Mouse (Mus musculus) mouse embryonic stem cell (cell line): Measurements from ENCODE around the gene Man2a1.
"Not testable (repeated sequence)": the region's sequence is repeated elsewhere in the genome, so short reads cannot be mapped to it uniquely, and the experiment has no call there.

Source experiments
- in situ Hi-C, 2 experiments: fragments of 300-500 bp; cut with MboI; formaldehyde crosslinking; loops; 1 replicate in 1 of 2; 3 replicates in 1 of 2; pipeline ENCODE4 v1.14.3; 2019 to 2020; ENCODE audit warnings: low sequenced_read_pairs in 2 of 2, low pct_unique_long_range_greater_than_20kb in 1 of 2, mixed read lengths in 1 of 2; ENCODE audit not compliant: unreplicated experiment in 1 of 2

Man2a1 gene

DNA sequence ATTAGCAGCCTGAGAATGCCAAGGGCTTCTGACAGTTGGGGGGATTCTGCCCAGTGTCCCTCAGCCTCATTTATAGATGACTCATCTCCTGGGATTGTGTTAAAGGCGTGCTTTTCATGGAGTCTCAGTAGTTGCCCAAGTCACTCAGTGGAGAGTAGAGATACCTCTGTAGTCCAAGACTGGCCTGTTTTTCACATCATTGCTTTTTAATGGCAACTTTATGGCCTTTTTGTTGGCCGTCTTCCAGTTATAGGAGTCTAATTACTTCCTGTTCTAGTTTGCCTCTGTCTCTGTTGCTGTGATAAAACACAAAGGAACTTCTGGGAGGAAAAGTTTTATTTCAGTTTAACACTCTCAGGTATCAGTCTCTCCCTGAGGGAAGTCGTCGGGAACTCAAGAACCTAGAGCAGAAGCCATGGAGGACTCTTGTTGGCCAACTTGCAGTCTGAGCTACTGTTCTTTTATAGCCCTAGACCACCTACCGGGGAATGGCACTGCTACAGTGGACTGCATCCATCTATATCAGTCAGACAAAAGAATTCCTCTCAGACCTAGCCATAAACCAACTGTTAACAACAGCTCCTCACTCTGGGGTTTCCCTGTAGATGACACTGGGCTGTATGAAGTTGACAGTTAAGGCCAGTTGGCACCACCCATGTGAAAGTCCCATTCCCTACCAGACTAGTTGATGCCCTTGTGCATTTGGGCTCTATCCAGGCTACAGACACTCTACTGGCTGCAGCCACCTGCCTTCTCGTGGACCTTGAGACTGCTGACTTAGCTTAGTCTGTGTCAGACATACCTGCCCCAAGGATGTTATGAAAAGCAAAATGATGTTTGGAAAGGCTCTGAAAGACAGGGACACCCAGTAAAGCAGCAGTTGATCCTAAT is 142.4 kb downstream of the Man2a1 start:
- in situ Hi-C loops = no loop called here

- in situ Hi-C loops = no loop called here
Measured at GRCm38 (mm10) chr17:64743606-64744300, 143.2 kb downstream of the Man2a1 start.

GRCm38 (mm10) chr17:64746637-64747225 is 146.2 kb downstream of the Man2a1 start:
- in situ Hi-C loops = no loop called here

DNA sequence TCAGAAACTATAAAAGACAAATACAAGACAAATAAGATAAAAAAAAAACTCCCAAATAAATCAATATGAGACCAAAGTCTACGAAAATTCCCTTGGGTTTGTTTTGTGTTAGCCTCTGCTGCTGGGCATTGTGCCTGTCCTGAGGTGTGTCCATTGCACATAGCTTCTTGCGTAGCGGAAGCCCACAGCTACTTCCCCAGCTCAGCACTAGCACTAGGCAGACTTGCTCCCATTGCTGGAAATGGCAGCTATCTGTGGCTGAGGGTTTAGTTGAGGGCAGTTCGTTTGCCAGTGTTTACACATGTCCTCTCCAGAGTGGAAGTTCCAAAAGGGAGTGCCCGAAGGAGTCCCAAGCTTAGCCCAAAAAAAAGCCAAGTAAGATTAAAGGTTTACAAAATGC is 146.9 kb downstream of the Man2a1 start:
- in situ Hi-C loops = no loop called here

GRCm38 (mm10) chr17:64748131-64748530 is 147.6 kb downstream of the Man2a1 start:
- in situ Hi-C loops = no loop called here

GRCm38 (mm10) chr17:64749146-64749545 is 148.6 kb downstream of the Man2a1 start:
- in situ Hi-C loops = no loop called here

- in situ Hi-C loops = no loop called here
Measured at GRCm38 (mm10) chr17:64751249-64751648, 150.7 kb downstream of the Man2a1 start.

DNA sequence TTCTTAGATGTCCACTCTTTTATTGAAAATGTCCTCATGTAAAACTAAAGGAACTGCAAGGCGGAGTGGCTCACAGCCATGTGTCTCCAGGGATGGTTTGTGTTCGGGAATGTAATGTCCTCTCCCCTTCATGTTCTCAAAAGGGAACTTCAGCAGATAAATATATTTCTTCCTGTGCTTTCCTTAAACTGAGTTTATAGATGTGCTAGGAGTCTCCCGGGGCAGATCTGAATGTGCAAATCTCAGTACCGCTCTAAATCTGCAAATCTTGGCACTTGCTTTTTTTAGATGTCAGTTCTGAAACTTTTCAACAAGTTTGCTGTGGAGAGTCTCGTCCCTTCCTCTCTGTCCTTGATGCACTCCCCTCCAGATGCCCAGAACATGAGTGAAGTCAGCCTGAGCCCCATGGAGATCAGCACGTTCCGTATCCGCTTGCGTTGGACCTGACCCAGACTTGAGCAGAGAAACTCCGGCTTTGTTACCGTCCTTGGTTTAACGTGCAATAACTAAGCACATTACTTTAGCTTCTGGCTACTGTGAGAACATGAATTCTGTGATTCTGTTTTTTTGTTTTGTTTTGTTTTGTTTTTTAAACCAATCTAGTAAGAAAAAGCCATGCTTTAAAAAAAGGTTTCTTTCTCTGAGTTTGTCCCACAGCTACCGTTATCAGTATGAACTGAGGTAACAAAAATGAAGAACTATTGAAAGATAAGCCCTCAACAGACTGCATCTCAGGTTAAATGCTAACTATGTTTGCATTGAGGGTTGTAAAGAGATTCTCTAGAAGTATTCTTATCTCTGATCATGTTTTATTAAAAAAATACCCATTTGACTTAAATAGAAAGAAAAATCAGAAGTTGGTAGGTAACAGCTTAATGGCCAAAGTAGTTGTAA is 151.8 kb downstream of the Man2a1 start:
- in situ Hi-C loops = no loop called here

DNA sequence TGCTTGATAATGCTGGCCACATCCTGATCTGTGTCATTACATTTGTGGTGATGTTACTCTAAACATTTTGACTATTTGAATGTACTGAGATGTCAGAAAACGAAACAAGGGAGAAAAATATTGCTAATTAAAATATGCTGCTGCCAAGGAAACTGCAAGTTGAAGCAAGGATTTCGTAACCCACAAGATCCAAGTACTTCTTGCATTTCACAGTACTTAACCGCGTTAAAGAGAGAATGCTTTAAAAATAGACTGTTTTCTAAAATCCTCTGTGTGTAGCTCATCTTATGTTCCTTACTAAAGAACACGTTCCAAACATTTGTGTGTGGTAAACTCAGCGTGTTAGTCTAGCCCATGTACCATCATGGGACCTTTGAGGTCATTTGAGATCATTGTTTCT is 153.0 kb downstream of the Man2a1 start:
- in situ Hi-C loops = no loop called here

- in situ Hi-C loops = no loop called here
Measured at GRCm38 (mm10) chr17:64754142-64754863, 153.8 kb downstream of the Man2a1 start.

DNA sequence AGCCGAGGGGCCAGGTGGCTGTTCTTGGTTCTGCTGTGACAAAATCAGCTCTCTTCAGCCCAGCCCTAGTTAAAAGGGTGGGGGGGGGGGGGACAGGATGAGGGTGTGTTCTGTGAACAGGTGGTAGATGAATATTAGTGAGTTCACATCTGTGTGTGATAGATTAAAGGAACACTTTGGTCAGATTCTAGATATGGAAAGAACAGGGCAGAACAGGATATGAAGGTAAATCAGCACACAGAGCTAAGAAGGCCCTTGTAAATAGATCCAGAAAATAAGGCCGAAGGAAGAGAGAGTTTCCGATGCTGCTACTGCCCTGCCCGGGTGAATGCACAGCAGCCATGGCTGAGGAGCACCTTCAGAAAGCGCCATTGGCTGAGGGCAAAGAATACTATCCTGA is 154.7 kb downstream of the Man2a1 start:
- in situ Hi-C loops = no loop called here

DNA sequence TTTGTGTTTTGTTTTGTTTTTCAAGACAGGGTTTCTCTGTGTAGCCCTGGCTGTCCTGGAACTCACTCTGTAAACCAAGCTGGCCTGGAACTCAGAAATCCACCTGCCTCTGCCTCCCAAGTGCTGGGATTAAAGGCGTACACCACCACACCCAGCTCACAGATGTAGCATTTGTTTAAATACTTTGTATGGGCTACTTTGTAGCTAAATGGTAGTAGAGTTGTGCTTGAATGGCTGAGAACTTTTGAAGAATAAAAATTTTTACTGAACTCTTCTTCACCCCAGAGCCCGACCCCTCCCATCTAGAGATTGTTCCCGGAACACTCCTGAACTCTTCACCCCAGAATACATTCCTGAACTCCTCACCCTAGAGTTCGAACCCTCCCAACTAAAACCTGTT is 162.1 kb downstream of the Man2a1 start:
- in situ Hi-C loops = not testable (repeated sequence)

DNA sequence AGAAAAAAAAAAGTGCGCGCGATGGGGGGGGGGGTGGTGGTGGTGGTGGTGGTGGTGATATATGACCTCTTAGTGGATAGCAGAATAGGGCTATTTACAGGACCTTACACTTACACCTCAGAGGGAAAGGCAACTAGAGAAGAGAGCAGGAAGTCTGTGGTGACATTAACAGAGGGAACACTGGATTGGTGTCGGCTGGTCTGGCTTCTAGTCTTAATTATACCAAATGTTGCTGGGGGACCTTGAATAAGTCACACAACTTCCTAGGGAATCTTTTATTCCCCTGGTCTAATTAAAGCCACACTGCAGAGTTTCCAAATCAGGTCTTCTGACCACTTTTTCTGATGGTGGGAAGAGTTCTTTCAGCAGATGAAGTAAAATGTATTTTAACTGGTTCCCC is 163.0 kb downstream of the Man2a1 start:
- in situ Hi-C loops = no loop called here

GRCm38 (mm10) chr17:64764175-64765122 is 163.9 kb downstream of the Man2a1 start:
- in situ Hi-C loops = no loop called here

DNA sequence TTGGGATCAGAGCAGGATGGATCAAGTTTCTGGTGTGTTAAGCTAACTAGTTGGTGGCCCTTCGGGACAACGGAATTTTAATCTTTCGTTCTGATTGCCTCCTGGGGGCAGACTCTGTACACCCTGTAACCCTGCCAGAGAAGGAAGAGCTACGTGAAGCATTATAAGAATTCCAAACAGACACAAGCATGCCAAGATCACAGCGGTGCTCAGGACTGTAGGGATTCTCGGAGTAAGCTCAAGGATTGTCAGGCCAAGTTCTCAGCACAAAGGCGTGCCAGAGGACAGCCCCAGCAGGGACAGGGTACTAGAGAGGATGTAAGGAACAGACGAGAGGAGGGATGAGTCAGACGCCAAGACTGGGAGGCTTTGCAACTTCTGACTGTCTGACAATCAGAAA is 164.8 kb downstream of the Man2a1 start:
- in situ Hi-C loops = no loop called here

DNA sequence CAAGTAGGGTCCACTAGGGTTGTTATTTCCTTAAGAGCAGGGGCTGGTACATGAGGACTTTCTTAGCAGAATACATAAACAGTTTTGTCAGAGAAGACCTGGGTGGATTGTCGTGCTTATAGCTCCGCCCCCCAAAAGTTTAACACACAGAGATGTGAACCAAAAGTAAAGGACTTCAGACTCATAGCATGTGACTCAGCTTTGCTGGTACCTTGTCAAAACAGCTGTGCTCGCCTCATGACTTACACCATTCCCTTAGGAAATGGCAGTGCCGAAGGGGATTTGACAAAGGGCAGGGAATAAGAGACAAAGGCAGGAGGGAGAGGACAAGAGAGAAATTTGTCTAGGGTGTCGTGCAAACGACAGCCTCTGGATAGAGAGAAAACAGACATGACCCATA is 166.0 kb downstream of the Man2a1 start:
- in situ Hi-C loops = no loop called here

GRCm38 (mm10) chr17:64770277-64770676 is 169.7 kb downstream of the Man2a1 start:
- in situ Hi-C loops = no loop called here
